Mouse (Mus musculus) CH12.LX (cell line): ENCODE results near the gene Ulk4. TPM values are rescaled to one million over a fixed set of nuclear protein-coding genes. Genes with fewer than 3 reads are reported as not detected.

Experiments
- DNase-seq: peaks from one replicate; pipeline ENCODE4 v3.0.0-alpha.2; 2013; ENCODE audit errors: extremely low read depth
- H3K27ac ChIP-seq: 2 replicates; pipeline ENCODE4 v1.5.1; 2012; ENCODE audit warnings: low read depth, mild to moderate bottlenecking, control low read depth, moderate library complexity; ENCODE audit not compliant: insufficient read depth
- H3K27me3 ChIP-seq: replicated peaks from 2 replicates; pipeline ENCODE3; 2012; ENCODE audit warnings: inconsistent platforms
- H3K36me3 ChIP-seq, 2 experiments: replicated peaks in 1 of 2; 2 replicates each; pipeline versions ENCODE3 to v1.6.1; 2012; ENCODE audit warnings: inconsistent platforms in 1 of 2, low read length in 1 of 2, mild to moderate bottlenecking in 1 of 2, mixed read lengths in 1 of 2, moderate library complexity in 1 of 2; ENCODE audit not compliant: control insufficient read depth in 1 of 2, insufficient read depth in 1 of 2
- H3K4me1 ChIP-seq, 2 experiments: 2 replicates each; pipeline ENCODE4 v1.6.1; 2012; ENCODE audit warnings: inconsistent platforms in 1 of 2, moderate library complexity in 1 of 2; ENCODE audit not compliant: insufficient read depth in 2 of 2, control insufficient read depth in 1 of 2
- H3K4me2 ChIP-seq: 2 replicates; pipeline ENCODE4 v1.6.1; 2012; ENCODE audit warnings: low read depth, mild to moderate bottlenecking, control low read depth; ENCODE audit not compliant: poor library complexity, insufficient read depth, severe bottlenecking
- H3K4me3 ChIP-seq, 3 experiments: fragments of 150-350 bp in 1 of 3; sonication (generic) in 1 of 3; replicated peaks in 1 of 3; 2 replicates each; pipeline versions ENCODE3 to v1.5.1; 2011 to 2012; ENCODE audit warnings: low read depth in 2 of 3, low read length in 2 of 3, mild to moderate bottlenecking in 2 of 3, moderate library complexity in 2 of 3, control low read depth in 1 of 3, improper control_type of control experiment in 1 of 3, inconsistent platforms in 1 of 3, mixed read lengths in 1 of 3; ENCODE audit not compliant: poor library complexity in 1 of 3
- H3K79me2 ChIP-seq: replicated peaks from 2 replicates; pipeline ENCODE4 v1.6.1; 2012; ENCODE audit warnings: mild to moderate bottlenecking, moderate library complexity; ENCODE audit not compliant: control insufficient read depth, poor library complexity, insufficient read depth, severe bottlenecking; ENCODE audit errors: extremely low read depth
- H3K9ac ChIP-seq: 2 replicates; pipeline ENCODE4 v1.6.1; 2012; ENCODE audit warnings: low read depth, mild to moderate bottlenecking, control low read depth, moderate library complexity; ENCODE audit not compliant: insufficient read depth
- H3K9me3 ChIP-seq: replicated peaks from 2 replicates; pipeline ENCODE3; 2012; ENCODE audit warnings: low read length, inconsistent platforms, mixed read lengths
- BHLHE40 ChIP-seq: IDR thresholded peaks from 2 replicates; pipeline ENCODE4 v1.6.1; 2011; ENCODE audit warnings: mild to moderate bottlenecking, low read depth, low read length, improper control_type of control experiment
- CHD1 ChIP-seq: IDR thresholded peaks from 2 replicates; pipeline ENCODE4 v1.6.1; 2012; ENCODE audit warnings: low read depth, low read length, improper control_type of control experiment, inconsistent platforms
- CHD2 ChIP-seq: IDR thresholded peaks from 2 replicates; pipeline ENCODE4 v1.6.1; 2011; ENCODE audit warnings: low read length, improper control_type of control experiment
- ELF1 ChIP-seq: IDR thresholded peaks from 2 replicates; pipeline ENCODE4 v1.6.1; 2014; ENCODE audit warnings: low read depth, mild to moderate bottlenecking, inconsistent platforms, low read length, improper control_type of control experiment
- HCFC1 ChIP-seq: IDR thresholded peaks from 2 replicates; pipeline ENCODE4 v1.6.1; 2012; ENCODE audit warnings: low read depth, mild to moderate bottlenecking, inconsistent platforms, low read length, improper control_type of control experiment
- IRF4 ChIP-seq: IDR thresholded peaks from 2 replicates; pipeline ENCODE4 v1.6.1; 2014; ENCODE audit warnings: low read depth, mild to moderate bottlenecking, inconsistent platforms, low read length, improper control_type of control experiment
- JUN ChIP-seq: IDR thresholded peaks from 2 replicates; pipeline ENCODE4 v1.6.1; 2011; ENCODE audit warnings: low read depth, mild to moderate bottlenecking, low read length, improper control_type of control experiment, moderate library complexity; ENCODE audit not compliant: insufficient read depth
- KAT2A ChIP-seq: IDR thresholded peaks from 2 replicates; pipeline ENCODE4 v1.6.1; 2012; ENCODE audit warnings: low read length, improper control_type of control experiment, inconsistent platforms; ENCODE audit not compliant: insufficient replicate concordance
- MAFK ChIP-seq: IDR thresholded peaks from 2 replicates; pipeline ENCODE4 v1.6.1; 2011; ENCODE audit warnings: low read length, improper control_type of control experiment; ENCODE audit not compliant: insufficient replicate concordance
- MEF2A ChIP-seq: IDR thresholded peaks from 2 replicates; pipeline ENCODE4 v1.6.1; 2014; ENCODE audit warnings: low read depth, mild to moderate bottlenecking, inconsistent platforms, low read length, improper control_type of control experiment, borderline replicate concordance
- MXI1 ChIP-seq: IDR thresholded peaks from 2 replicates; pipeline ENCODE4 v1.6.1; 2011; ENCODE audit warnings: mild to moderate bottlenecking, low read depth, low read length, improper control_type of control experiment
- NELFE ChIP-seq: IDR thresholded peaks from 2 replicates; pipeline ENCODE4 v1.6.1; 2011; ENCODE audit warnings: low read depth, low read length, improper control_type of control experiment
- POLR2A ChIP-seq: IDR thresholded peaks from 2 replicates; pipeline ENCODE4 v1.6.1; 2011; ENCODE audit warnings: low read depth, mild to moderate bottlenecking, improper control_type of control experiment, low read length
- POLR2AphosphoS2 ChIP-seq: IDR thresholded peaks from 2 replicates; pipeline ENCODE4 v1.6.1; 2011; ENCODE audit warnings: low read depth, low read length, improper control_type of control experiment
- RAD21 ChIP-seq: IDR thresholded peaks from 2 replicates; pipeline ENCODE4 v1.6.1; 2011; ENCODE audit warnings: low read depth, mild to moderate bottlenecking, low read length, improper control_type of control experiment, moderate library complexity
- RCOR1 ChIP-seq: conservative IDR thresholded peaks from 2 replicates; pipeline ENCODE4 v1.6.1; 2012; ENCODE audit warnings: low read depth, mild to moderate bottlenecking, inconsistent platforms, low read length, improper control_type of control experiment
- SMC3 ChIP-seq: IDR thresholded peaks from 2 replicates; pipeline ENCODE4 v1.6.1; 2011; ENCODE audit warnings: low read depth, low read length, improper control_type of control experiment
- TBP ChIP-seq: conservative IDR thresholded peaks from 2 replicates; pipeline ENCODE4 v1.6.1; 2011; ENCODE audit warnings: low read depth, low read length, improper control_type of control experiment
- TCF12 ChIP-seq: IDR thresholded peaks from 2 replicates; pipeline ENCODE4 v1.6.1; 2014; ENCODE audit warnings: low read depth, mild to moderate bottlenecking, inconsistent platforms, low read length, improper control_type of control experiment
- UBTF ChIP-seq: IDR thresholded peaks from 2 replicates; pipeline ENCODE4 v1.6.1; 2012; ENCODE audit warnings: low read depth, mild to moderate bottlenecking, inconsistent platforms, low read length, improper control_type of control experiment, moderate library complexity
- USF1 ChIP-seq: IDR thresholded peaks from 2 replicates; pipeline ENCODE4 v1.6.1; 2014; ENCODE audit warnings: low read depth, mild to moderate bottlenecking, inconsistent platforms, low read length, improper control_type of control experiment
- USF2 ChIP-seq: conservative IDR thresholded peaks from 2 replicates; pipeline ENCODE4 v1.6.1; 2011; ENCODE audit warnings: low read depth, low read length, improper control_type of control experiment
- ZKSCAN1 ChIP-seq: IDR thresholded peaks from 2 replicates; pipeline ENCODE4 v1.6.1; 2012; ENCODE audit warnings: low read depth, inconsistent platforms, low read length, improper control_type of control experiment, borderline replicate concordance
- dilution Hi-C: fragments of 300-500 bp; cut with MboI; formaldehyde crosslinking; loops from 2 replicates; pipeline ENCODE4 v1.14.3; 2020; ENCODE audit warnings: low sequenced_read_pairs; ENCODE audit not compliant: extremely low pct_unique_long_range_greater_than_20kb, extremely low pct_ligation_motif_present
- in situ Hi-C: fragments of 300-500 bp; cut with MboI; formaldehyde crosslinking; loops from 3 replicates; pipeline ENCODE4 v1.14.3; 2019; ENCODE audit warnings: low sequenced_read_pairs, low pct_ligation_motif_present, low pct_unique_long_range_greater_than_20kb, mixed read lengths
- polyA plus RNA-seq: library from polyadenylated mRNA; unstranded; fragments of >175 nt; gene quantifications from 2 replicates; pipeline ENCODE4 v1.2.1, GENCODE M21; 2012; ENCODE audit warnings: low read depth; ENCODE audit not compliant: insufficient read length
- total RNA-seq, 2 experiments: library from RNA; depleted of rRNA; stranded (reverse); fragments of 300-350 nt in 1 of 2; fragments of >200 nt in 1 of 2; gene quantifications; 2 replicates each; pipeline ENCODE4 v1.2.3; 2012 to 2014

The Ulk4 gene
- total and polyA plus RNA-seq, 3 experiments: 1.6 to 25.8 (median 18.5) TPM

DNA sequence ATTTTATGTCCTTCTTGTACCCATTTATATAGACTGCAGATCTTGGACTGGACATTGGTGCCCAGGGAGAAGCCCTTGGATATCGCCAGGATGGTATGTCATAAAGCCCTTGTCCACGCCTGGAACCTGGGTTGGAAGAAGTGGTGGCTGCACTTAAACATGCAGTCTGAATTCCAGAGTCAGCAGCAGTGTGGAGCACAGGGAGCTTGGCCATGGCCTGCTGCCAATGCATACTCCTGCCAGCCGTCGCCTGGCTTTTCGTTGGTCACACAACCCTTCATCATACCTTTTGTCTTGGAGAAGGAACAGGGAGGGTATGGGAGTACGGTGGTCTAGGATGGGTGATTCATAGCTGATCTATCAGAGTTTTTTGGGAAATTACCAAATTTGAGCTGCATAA lies 318.4 kb downstream of the Ulk4 start:
- H3K4me1 ChIP-seq: peaks cover 11 to 31% of the 10 kb centered on the region in 2 experiments
- no peaks in the 10 kb centered on the region for H3K79me2 ChIP-seq
- dilution Hi-C loops: no loop called here

DNA sequence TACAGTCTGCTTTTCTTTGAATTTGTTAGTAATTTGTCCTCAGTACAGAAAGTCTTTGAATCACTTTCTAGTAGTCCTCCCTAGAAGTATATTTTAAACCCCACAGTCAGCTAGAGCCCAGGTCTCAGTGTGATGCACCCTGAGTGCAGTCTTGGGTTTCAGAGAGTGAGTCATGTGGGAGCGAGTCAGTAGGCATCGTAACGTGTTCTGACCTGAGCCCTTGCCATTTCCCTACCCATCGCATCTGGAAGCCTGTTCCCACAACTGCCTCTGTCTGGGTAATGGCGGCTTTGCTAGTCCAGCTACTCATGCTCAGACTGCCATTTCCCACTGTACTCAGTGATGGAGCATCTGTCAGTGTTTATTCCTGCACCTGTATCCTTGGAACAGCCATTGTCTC lies 318.9 kb downstream of the Ulk4 start:
- no peak overlapping the region for H3K4me2 ChIP-seq
- H3K4me3 ChIP-seq: no peak overlapping the region
- peaks cover 90 to 100% of the 10 kb centered on the region in 2 experiments for H3K36me3 ChIP-seq
- no peaks in the 10 kb centered on the region for H3K9me3 ChIP-seq
- in situ Hi-C loops (no loop called here), dilution Hi-C loops (no loop called here)
- no peaks in the 10 kb centered on the region for H3K79me2 ChIP-seq
- peaks cover 11 to 29% of the 10 kb centered on the region in 2 experiments for H3K4me1 ChIP-seq
- TF ChIP-seq BHLHE40 (no peak), KAT2A (no peak), IRF4 (no peak), MXI1 (no peak), MAFK (no peak), ZKSCAN1 (no peak), USF1 (no peak), UBTF (no peak), USF2 (no peak)
- H3K27me3 ChIP-seq: no peaks in the 10 kb centered on the region
- DNase-seq: no peak
- no peak overlapping the region for H3K27ac ChIP-seq
- H3K9ac ChIP-seq: no peak overlapping the region

More for the DNA sequence above, 318.4 kb downstream of the Ulk4 start:
- Histone ChIP-seq H3K9me3 (no peaks in the 10 kb centered on the region), H3K36me3 (peaks cover 89 to 100% of the 10 kb centered on the region in 2 experiments), H3K9ac (no peak overlapping the region), H3K4me2 (no peak overlapping the region), H3K4me3 (no peak overlapping the region), H3K27me3 (no peaks in the 10 kb centered on the region), H3K27ac (no peak overlapping the region)
- TF ChIP-seq TBP (no peak), NELFE (no peak), RCOR1 (no peak), JUN (no peak), USF1 (no peak), ZKSCAN1 (no peak), CHD2 (no peak), TCF12 (no peak), RAD21 (no peak), ELF1 (no peak), HCFC1 (no peak), POLR2AphosphoS2 (no peak), CHD1 (no peak), MEF2A (no peak), MAFK (no peak), SMC3 (no peak), POLR2A (no peak), BHLHE40 (no peak)
- in situ Hi-C loops: no loop called here
- DNase-seq: no peak
